Mouse (Mus musculus) midbrain, embryonic 14.5 days (tissue): ENCODE measurements around the gene Shd. TPM values are rescaled to one million over a fixed set of nuclear protein-coding genes. Genes with fewer than 3 reads are reported as not detected.

Source experiments
- ATAC-seq: fragments of 200-750 bp; cut with Nextera tagmentation; 2 replicates; pipeline ENCODE4 v1.8.0; 2017; ENCODE audit warnings: moderate number of reproducible peaks, moderate library complexity; ENCODE audit not compliant: low FRiP score, low TSS enrichment
- DNase-seq: peaks from one replicate; pipeline ENCODE4 v3.0.0-alpha.2; 2015
- H3K27ac ChIP-seq: fragments of 300-500 bp; sonication (generic); replicated peaks from 2 replicates; pipeline ENCODE4 v1.5.1; 2014; ENCODE audit warnings: mild to moderate bottlenecking, low read depth, low read length, moderate library complexity
- H3K27me3 ChIP-seq: fragments of 300-500 bp; sonication (generic); 2 replicates; pipeline ENCODE4 v1.6.1; 2014; ENCODE audit warnings: low read length, control low read depth, mixed read lengths; ENCODE audit not compliant: control insufficient read depth, insufficient read depth
- H3K36me3 ChIP-seq: fragments of 300-500 bp; sonication (generic); 2 replicates; pipeline ENCODE4 v1.6.1; 2014; ENCODE audit warnings: low read length, control low read depth; ENCODE audit not compliant: control insufficient read depth, insufficient read depth
- H3K4me1 ChIP-seq: fragments of 300-500 bp; sonication (generic); 2 replicates; pipeline ENCODE4 v1.6.1; 2014; ENCODE audit warnings: mild to moderate bottlenecking, antibody characterized with exemption, low read length, control low read depth; ENCODE audit not compliant: control insufficient read depth, insufficient read depth
- H3K4me2 ChIP-seq: fragments of 300-500 bp; sonication (generic); 2 replicates; pipeline ENCODE4 v1.6.1; 2014; ENCODE audit warnings: mild to moderate bottlenecking, low read length, moderate library complexity
- H3K4me3 ChIP-seq: fragments of 300-500 bp; sonication (generic); replicated peaks from 2 replicates; pipeline ENCODE4 v1.5.1; 2014; ENCODE audit warnings: low read depth, low read length
- H3K9ac ChIP-seq: fragments of 300-500 bp; sonication (generic); replicated peaks from 2 replicates; pipeline ENCODE4 v1.6.1; 2014; ENCODE audit warnings: mild to moderate bottlenecking, low read length, moderate library complexity
- H3K9me3 ChIP-seq: fragments of 300-500 bp; sonication (generic); 2 replicates; pipeline ENCODE4 v1.6.1; 2016; ENCODE audit warnings: low read length, control low read depth, mixed read lengths; ENCODE audit not compliant: control insufficient read depth
- WGBS: fragments of 180-500 bp; shearing (Covaris S2); extraction: QIAGEN DNeasy Blood & Tissue Kit; methylation state at CpG from one replicate; pipeline ENCODE4 v1.1.7; 2014; 5-methylcytosine and 5-hydroxymethylcytosine counted together
- polyA plus RNA-seq: library from polyadenylated mRNA; unstranded; fragments of >200 nt; fragmentation: Nextera tagmentation; extraction: Ambion mirVana; gene quantifications from 2 replicates; pipeline ENCODE4 v1.2.1, GENCODE M21; 2014

The Shd gene
- polyA plus RNA-seq, 1 experiment from 2014 or later = 178 TPM

GRCm38 (mm10) chr17:55957168-55957567 is 13.1 kb upstream of the Shd start:
- DNase-seq (peak; percentile 89), ATAC-seq (peak; percentile 35; the same call in 1 of the 2 replicates)
- Histone ChIP-seq H3K27ac (peak overlapping the region; percentile 57), H3K27me3 (0 out of 2 replicates have a peak, but pooled peaks cover 9% of the 10 kb centered on the region), H3K9me3 (no peaks in the 10 kb centered on the region), H3K9ac (no peak overlapping the region; the same call in 1 of the 2 replicates), H3K4me2 (peak overlapping the region; percentile 61), H3K4me1 (peaks cover 28% of the 10 kb centered on the region), H3K36me3 (peaks cover 11% of the 10 kb centered on the region), H3K4me3 (no peak overlapping the region)
- WGBS = 13% methylated on average over 9 of the region's 9 CpGs

DNA sequence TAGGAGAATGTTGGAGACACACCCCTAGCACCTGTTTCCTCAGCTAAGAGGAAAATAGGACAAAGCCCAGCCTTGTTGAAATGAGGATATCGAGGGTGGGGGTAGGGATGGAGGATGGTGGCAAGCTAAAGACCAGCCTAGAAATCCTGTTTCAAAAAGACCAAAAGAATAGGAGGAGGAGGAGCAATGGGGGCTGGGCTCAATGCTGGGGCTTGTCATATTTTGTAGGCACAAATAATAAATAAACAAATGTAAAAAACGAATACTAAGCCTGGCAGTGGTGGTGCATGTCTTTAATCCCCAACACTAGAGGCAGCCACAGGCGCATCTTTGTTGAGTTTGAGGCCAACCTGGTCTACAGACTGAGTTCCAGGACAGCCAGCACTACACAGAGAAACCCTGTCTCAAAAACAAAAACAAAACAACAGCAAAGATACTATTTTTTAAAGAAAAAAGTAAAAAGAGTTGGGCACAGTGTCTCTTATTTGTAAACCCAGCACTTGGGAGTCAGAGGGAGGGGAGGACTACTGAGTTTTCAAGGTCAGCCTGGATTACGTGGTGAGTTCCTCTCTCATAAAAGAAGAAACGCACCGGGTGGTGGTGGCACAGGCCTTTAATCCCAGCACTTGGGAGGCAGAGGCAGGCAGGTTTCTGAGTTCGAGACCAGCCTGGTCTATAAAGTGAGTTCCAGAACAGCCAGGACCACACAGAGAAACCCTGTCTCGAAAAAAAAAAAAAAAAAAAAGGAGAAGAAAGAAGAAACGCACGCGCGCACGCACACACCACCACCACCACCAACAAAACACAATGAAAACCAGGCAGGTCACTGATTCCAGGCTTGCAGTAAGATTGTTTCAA is 12.3 kb upstream of the Shd start:
- Histone ChIP-seq H3K4me2 (peak overlapping the region; percentile 74), H3K27ac (peak overlapping the region; percentile 85), H3K4me3 (peak overlapping the region; percentile 44), H3K4me1 (peaks cover 28% of the 10 kb centered on the region), H3K27me3 (0 out of 2 replicates have a peak, but pooled peaks cover 9% of the 10 kb centered on the region), H3K36me3 (peaks cover 14% of the 10 kb centered on the region), H3K9me3 (no peaks in the 10 kb centered on the region), H3K9ac (peak overlapping the region; percentile 53)
- ATAC-seq (no peak), DNase-seq (no peak)
- WGBS = 81% methylated on average over 13 of the region's 13 CpGs

DNA sequence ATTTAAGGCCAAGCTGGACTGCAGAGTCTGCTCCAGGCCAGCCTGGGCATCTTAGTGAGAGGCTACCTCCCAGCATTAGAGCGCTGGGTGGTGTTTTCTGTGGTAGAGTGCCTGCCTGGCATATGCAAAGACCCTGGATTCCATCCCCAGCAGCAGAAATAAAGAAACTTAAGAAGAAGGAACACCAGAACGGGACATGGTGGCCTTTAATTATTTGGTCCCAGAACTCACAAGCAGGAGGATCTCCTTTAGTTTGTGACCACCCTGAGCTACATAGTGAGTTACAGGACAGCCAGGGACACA is 11.7 kb upstream of the Shd start:
- ATAC-seq = no peak
- H3K9ac ChIP-seq = peak overlapping the region; percentile 53
- DNase-seq = no peak
- peak overlapping the region; percentile 74 for H3K4me2 ChIP-seq
- no peaks in the 10 kb centered on the region for H3K9me3 ChIP-seq
- H3K36me3 ChIP-seq = peaks cover 14% of the 10 kb centered on the region
- peak overlapping the region; percentile 85 for H3K27ac ChIP-seq
- H3K4me1 ChIP-seq = peaks cover 28% of the 10 kb centered on the region
- WGBS = 31% methylated on average over 2 of the region's 2 CpGs
- H3K4me3 ChIP-seq = peak overlapping the region; percentile 44
- 0 out of 2 replicates have a peak, but pooled peaks cover 9% of the 10 kb centered on the region for H3K27me3 ChIP-seq

DNA sequence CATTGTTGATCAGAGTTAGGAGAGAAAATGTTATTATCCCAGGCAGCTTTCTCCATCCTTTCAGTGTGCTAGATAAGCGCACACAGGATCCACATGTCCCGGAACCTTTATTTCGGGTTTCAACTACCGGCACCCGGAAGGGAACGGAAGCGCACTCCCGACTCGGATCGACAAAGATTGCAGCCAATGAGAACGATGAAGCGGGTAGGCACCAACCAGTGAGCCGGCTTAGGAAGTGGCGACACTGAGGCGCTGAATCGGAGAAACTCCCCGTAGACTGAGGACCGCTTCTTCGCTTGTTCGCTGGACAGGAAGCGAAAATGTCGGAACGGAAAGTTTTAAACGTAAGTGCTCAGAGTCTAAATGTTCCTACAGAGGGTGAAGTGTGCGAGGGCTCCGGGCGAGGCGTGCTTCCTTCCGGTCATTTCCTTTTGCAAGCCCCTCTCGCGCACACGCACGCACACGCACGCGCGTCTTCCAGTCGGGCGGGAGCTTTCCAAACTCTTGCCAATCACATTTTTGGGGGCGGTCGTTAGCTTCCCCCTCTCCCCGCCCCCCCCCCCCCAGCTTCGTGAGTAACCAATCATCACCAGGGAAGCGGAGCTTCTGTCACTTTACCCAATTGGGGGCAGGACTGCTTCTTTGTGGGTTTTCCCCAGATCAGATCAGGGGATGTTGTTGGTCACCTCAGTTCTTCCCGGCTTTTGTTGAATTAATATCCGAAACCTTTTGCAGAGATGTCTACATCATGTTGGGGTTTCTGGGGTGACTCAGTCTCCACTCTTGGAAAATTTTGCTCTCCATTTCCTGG is 11.1 kb upstream of the Shd start, which contains the start of gene Yju2:
TSS of gene Yju2 (plus strand) at position 182 of the 811 bp plus-strand sequence.
- peak within 1 kb of the TSS; percentile 53 for H3K9ac ChIP-seq
- H3K27me3 ChIP-seq = 0 out of 2 replicates have a peak, but pooled peaks cover 9% of the 10 kb centered on the region
- H3K4me2 ChIP-seq = peak within 1 kb of the TSS; percentile 74
- 0% methylated on average over 45 of the region's 46 CpGs for WGBS
- H3K4me1 ChIP-seq = peaks cover 28% of the 10 kb centered on the region
- peak; percentile 91 for ATAC-seq
- H3K9me3 ChIP-seq = no peaks in the 10 kb centered on the region
- peak within 1 kb of the TSS; percentile 85 for H3K27ac ChIP-seq
- peak within 1 kb of the TSS; percentile 44 for H3K4me3 ChIP-seq
- DNase-seq = peak; percentile 97
- H3K36me3 ChIP-seq = peaks cover 14% of the 10 kb centered on the region

DNA sequence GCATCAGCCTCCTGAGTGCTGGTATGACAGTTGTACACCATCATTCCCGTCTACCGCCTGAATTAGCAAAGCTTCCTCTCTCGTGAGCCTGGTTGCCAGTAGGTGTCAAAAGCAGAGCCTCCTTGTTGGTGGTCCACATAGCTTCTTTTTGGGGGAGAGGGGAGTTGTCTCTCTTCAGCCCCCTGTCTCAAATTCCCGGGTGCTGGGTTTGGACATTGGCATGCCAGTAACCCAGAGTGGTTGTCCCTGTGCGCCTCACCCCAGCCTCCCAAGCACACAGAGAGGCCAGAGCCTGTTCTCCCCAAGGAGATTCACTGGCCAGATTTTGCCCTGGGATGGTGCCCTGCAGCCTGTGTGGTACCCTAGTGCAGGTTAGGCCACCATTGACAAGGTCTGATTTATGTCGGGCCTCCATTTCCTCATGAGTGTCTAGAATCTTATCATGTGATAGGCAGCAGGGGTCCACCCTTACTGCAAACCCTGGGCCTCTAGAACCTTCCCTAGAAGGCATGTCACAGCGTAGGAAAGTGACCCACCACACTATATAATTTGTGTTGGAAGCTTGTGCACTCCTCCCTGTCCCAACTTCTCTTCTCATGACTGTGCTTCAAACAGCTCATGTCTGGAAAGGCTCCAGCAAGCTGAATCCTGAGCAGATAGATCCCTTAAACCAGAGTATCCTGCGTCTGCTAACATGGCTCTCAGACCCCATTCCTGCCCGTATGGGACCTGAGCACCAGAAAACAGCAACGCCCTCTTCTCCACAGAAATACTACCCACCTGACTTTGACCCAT is 10.1 kb upstream of the Shd start:
- 75% methylated on average over 10 of the region's 10 CpGs for WGBS
- Histone ChIP-seq H3K36me3 (peaks cover 23% of the 10 kb centered on the region), H3K4me3 (peak overlapping the region; percentile 44)

DNA sequence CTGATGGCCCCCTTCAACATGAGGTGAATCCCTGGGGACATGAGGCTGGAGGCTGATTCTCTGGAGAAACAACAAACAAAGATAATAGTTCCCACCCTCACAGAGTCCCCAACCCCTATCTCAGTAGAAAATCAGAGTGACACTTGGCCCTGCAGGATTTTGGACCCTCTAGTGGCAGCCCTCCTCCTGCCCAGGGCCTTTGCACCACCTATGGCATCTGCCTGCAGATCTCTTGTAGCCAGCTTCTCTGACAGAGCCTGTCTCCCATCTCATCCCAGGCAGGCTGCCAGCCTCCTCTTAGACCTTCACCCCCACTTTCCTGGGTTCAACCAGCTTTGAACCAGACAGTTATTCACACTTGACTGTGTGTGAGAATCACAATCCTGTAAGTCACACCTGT is 9.5 kb upstream of the Shd start:
- no peak overlapping the region for H3K4me2 ChIP-seq
- no peak overlapping the region for H3K4me3 ChIP-seq
- no peak overlapping the region for H3K9ac ChIP-seq
- ATAC-seq = no peak
- H3K4me1 ChIP-seq = peaks cover 28% of the 10 kb centered on the region
- H3K36me3 ChIP-seq = peaks cover 27% of the 10 kb centered on the region
- no peaks in the 10 kb centered on the region for H3K9me3 ChIP-seq
- H3K27ac ChIP-seq = no peak overlapping the region
- DNase-seq = no peak
- H3K27me3 ChIP-seq = no peaks in the 10 kb centered on the region

More for the DNA sequence above, 10.1 kb upstream of the Shd start:
- peak overlapping the region; percentile 74 for H3K4me2 ChIP-seq
- H3K4me1 ChIP-seq = peaks cover 28% of the 10 kb centered on the region
- H3K9ac ChIP-seq = peak overlapping the region; percentile 37; the same call in 1 of the 2 replicates
- 0 out of 2 replicates have a peak, but pooled peaks cover under 1% of the 10 kb centered on the region for H3K27me3 ChIP-seq
- DNase-seq (no peak), ATAC-seq (no peak)
- H3K9me3 ChIP-seq = no peaks in the 10 kb centered on the region
- H3K27ac ChIP-seq = peak overlapping the region; percentile 79

GRCm38 (mm10) chr17:55961631-55962030 is 8.6 kb upstream of the Shd start:
- WGBS = 93% methylated on average over 7 of the region's 7 CpGs
- Histone ChIP-seq H3K27me3 (no peaks in the 10 kb centered on the region), H3K4me1 (peaks cover 25% of the 10 kb centered on the region), H3K9ac (no peak overlapping the region), H3K4me2 (no peak overlapping the region), H3K27ac (no peak overlapping the region), H3K9me3 (no peaks in the 10 kb centered on the region), H3K4me3 (no peak overlapping the region), H3K36me3 (peaks cover 34% of the 10 kb centered on the region)
- DNase-seq (no peak), ATAC-seq (no peak)

- Histone ChIP-seq H3K4me3 (no peak overlapping the region), H3K4me2 (no peak overlapping the region), H3K27ac (no peak overlapping the region), H3K36me3 (peaks cover 35% of the 10 kb centered on the region), H3K9ac (no peak overlapping the region), H3K27me3 (no peaks in the 10 kb centered on the region), H3K9me3 (no peaks in the 10 kb centered on the region), H3K4me1 (peaks cover 19% of the 10 kb centered on the region)
- DNase-seq (no peak), ATAC-seq (no peak)
- 84% methylated on average over 14 of the region's 14 CpGs for WGBS
Measured at GRCm38 (mm10) chr17:55963171-55963570, 7.1 kb upstream of the Shd start.
